Mouse (Mus musculus) embryonic facial prominence, embryonic 12.5 days (tissue): ENCODE data around the gene Tnnc1. TPM values are rescaled to one million over a fixed set of nuclear protein-coding genes. Genes with fewer than 3 reads are reported as not detected.

Experiments
- ATAC-seq: fragments of 200-750 bp; cut with Nextera tagmentation; 2 replicates; pipeline ENCODE4 v1.8.0; 2017; ENCODE audit not compliant: insufficient number of reproducible peaks, insufficient read depth, low FRiP score, low TSS enrichment
- H3K27ac ChIP-seq: fragments of 300-500 bp; sonication (generic); 2 replicates; pipeline ENCODE4 v1.5.1; 2016; ENCODE audit warnings: mild to moderate bottlenecking
- H3K27me3 ChIP-seq: fragments of 300-500 bp; sonication (generic); 2 replicates; pipeline ENCODE4 v1.6.1; 2016; ENCODE audit warnings: mild to moderate bottlenecking, moderate library complexity
- H3K36me3 ChIP-seq: fragments of 300-500 bp; sonication (generic); 2 replicates; pipeline ENCODE4 v1.6.1; 2016; ENCODE audit warnings: mild to moderate bottlenecking
- H3K4me1 ChIP-seq: fragments of 300-500 bp; sonication (generic); 2 replicates; pipeline ENCODE4 v1.6.1; 2016
- H3K4me2 ChIP-seq: fragments of 300-500 bp; sonication (generic); replicated peaks from 2 replicates; pipeline ENCODE4 v1.6.1; 2016; ENCODE audit warnings: mild to moderate bottlenecking, moderate library complexity
- H3K4me3 ChIP-seq: fragments of 300-500 bp; sonication (generic); 2 replicates; pipeline ENCODE4 v1.5.1; 2016; ENCODE audit warnings: mild to moderate bottlenecking
- H3K9ac ChIP-seq: fragments of 300-500 bp; sonication (generic); 2 replicates; pipeline ENCODE4 v1.6.1; 2016; ENCODE audit warnings: mild to moderate bottlenecking, moderate library complexity
- H3K9me3 ChIP-seq: fragments of 300-500 bp; sonication (generic); 2 replicates; pipeline ENCODE4 v1.6.1; 2016; ENCODE audit warnings: mild to moderate bottlenecking, moderate library complexity
- WGBS: fragments of 180-500 bp; shearing (Covaris S2); methylation state at CpG from one replicate; pipeline ENCODE4 v1.1.7; 2016; 5-methylcytosine and 5-hydroxymethylcytosine counted together
- polyA plus RNA-seq: library from polyadenylated mRNA; unstranded; fragments of >200 nt; fragmentation: Nextera tagmentation; extraction: Ambion mirVana; gene quantifications from 2 replicates; pipeline ENCODE4 v1.2.1, GENCODE M21; 2016

Tnnc1 gene
- polyA plus RNA-seq, 1 experiment from 2014 or later = 90.7 TPM

- H3K4me3 ChIP-seq = no peak within 1 kb of the TSS
- WGBS = 84% methylated on average over 2 of the region's 2 CpGs
- peak within 1 kb of the TSS; percentile 7; the same call in 1 of the 2 replicates for H3K4me2 ChIP-seq
- H3K27me3 ChIP-seq = no peaks in the 10 kb centered on the region
- H3K9me3 ChIP-seq = no peaks in the 10 kb centered on the region
- peaks cover 11% of the 10 kb centered on the region; the same call in 1 of the 2 replicates for H3K4me1 ChIP-seq
- H3K27ac ChIP-seq = peak within 1 kb of the TSS; percentile 37; the same call in 1 of the 2 replicates
- H3K36me3 ChIP-seq = no peaks in the 10 kb centered on the region
- ATAC-seq = no peak
- peak within 1 kb of the TSS; percentile 37; the same call in 1 of the 2 replicates for H3K9ac ChIP-seq
These were observed 8.7 kb downstream of the Tnnc1 start, which contains the start of gene Nisch for GRCm38 (mm10) chr14:31216846-31217245. Gene Nisch (minus strand): TSS chr14:31216946.

DNA sequence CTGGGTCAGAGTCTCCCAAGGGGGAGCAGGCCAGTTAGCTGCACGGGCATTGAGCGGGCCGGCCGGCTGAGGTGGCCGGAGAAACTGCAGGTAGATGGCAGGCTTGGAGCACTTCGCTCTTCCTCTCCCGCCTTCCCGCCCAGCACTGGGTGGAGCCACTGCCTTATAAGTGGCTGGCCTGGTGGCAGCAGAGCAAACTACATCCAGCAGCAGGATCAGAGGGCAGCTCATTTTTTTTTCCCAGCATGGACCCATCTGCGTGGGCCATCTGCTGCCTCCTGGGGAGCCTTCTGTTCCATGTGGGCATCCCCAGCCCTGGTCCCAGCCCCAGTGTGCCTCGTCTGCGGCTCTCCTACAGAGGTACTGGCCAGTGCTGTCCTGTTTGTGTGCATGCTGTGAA lies 9.6 kb downstream of the Tnnc1 start, which contains the start of gene Sema3g:
Gene Sema3g (plus strand): TSS at position 195 of the 400 bp plus-strand sequence.
- ATAC-seq = peak; percentile 57; the same call in 1 of the 2 replicates

DNA sequence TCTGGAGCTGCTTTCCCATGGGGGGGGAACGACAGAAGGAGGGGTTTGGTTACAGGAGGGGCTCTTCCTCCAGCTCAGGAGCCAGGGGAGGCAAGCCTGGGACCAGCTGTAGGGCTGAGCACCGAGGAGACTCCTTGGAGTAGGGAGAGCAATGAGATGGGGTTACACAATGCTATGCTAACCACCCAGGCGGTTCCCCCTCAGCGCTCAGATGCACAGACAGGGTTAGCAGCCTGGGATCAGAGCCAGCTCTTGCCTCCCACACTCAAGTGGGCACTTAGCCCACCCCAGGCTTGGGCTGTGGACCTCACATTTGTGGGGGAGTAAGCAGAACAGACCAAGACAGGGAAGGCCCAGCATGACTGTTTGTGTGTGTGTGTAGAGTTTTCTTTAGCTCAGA lies 18.9 kb downstream of the Tnnc1 start:
- peak overlapping the region; percentile 36; the same call in 1 of the 2 replicates for H3K27ac ChIP-seq
- WGBS = 71% methylated on average over 4 of the region's 4 CpGs

More for the DNA sequence above, 9.6 kb downstream of the Tnnc1 start, which contains the start of gene Sema3g:
- H3K9ac ChIP-seq = peak within 1 kb of the TSS; percentile 37; the same call in 1 of the 2 replicates
- H3K4me2 ChIP-seq = no peak within 1 kb of the TSS; the same call in 1 of the 2 replicates
- H3K4me3 ChIP-seq = no peak within 1 kb of the TSS
- H3K27ac ChIP-seq = no peak within 1 kb of the TSS
- 9% methylated on average over 11 of the region's 11 CpGs for WGBS
- no peaks in the 10 kb centered on the region for H3K9me3 ChIP-seq
- H3K4me1 ChIP-seq = peaks cover 11% of the 10 kb centered on the region; the same call in 1 of the 2 replicates
- H3K36me3 ChIP-seq = no peaks in the 10 kb centered on the region
- H3K27me3 ChIP-seq = no peaks in the 10 kb centered on the region

GRCm38 (mm10) chr14:31228234-31228633 lies 20.1 kb downstream of the Tnnc1 start:
- Histone ChIP-seq H3K27ac (no peak overlapping the region), H3K4me1 (0 out of 2 replicates have a peak, but pooled peaks cover 16% of the 10 kb centered on the region), H3K4me2 (no peak overlapping the region), H3K9ac (no peak overlapping the region), H3K27me3 (no peaks in the 10 kb centered on the region), H3K4me3 (no peak overlapping the region), H3K36me3 (no peaks in the 10 kb centered on the region), H3K9me3 (no peaks in the 10 kb centered on the region)
- 52% methylated on average over 6 of the region's 6 CpGs for whole genome bisulfite sequencing
- ATAC-seq = no peak

More for the DNA sequence above, 18.9 kb downstream of the Tnnc1 start:
- H3K9ac ChIP-seq = no peak overlapping the region
- no peak overlapping the region for H3K4me3 ChIP-seq
- no peak overlapping the region for H3K4me2 ChIP-seq
- H3K27me3 ChIP-seq = no peaks in the 10 kb centered on the region
- no peaks in the 10 kb centered on the region for H3K36me3 ChIP-seq
- H3K4me1 ChIP-seq = 0 out of 2 replicates have a peak, but pooled peaks cover 16% of the 10 kb centered on the region
- H3K9me3 ChIP-seq = no peaks in the 10 kb centered on the region
- 0 out of 2 replicates have a peak, but pooled peaks have one; percentile 31 for ATAC-seq

DNA sequence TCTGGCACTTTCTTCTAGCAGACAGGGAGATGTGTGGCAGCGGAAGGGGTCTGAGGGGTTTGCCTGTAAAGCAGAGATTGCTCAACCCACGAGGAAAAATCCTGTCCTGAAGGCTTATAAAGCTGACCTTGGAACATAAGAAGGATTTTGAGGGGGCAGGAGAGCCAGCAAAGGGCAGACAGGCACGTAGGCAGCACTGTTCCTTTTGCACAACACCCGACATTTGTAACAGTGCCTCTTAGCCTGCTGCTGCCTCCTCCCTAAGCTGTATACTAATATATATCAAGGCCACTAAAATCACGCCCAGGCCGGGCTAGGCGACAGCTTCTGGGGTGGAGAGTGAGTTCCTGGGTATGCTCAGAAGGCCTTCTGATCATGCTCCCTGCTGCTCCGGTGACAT lies 22.3 kb downstream of the Tnnc1 start:
- 65% methylated on average over 8 of the region's 8 CpGs for WGBS
- Histone ChIP-seq H3K4me2 (no peak overlapping the region), H3K36me3 (no peaks in the 10 kb centered on the region), H3K9ac (no peak overlapping the region), H3K9me3 (no peaks in the 10 kb centered on the region), H3K27ac (0 out of 2 replicates have a peak overlapping the region, but pooled peaks have one; percentile 8), H3K4me3 (no peak overlapping the region), H3K4me1 (0 out of 2 replicates have a peak, but pooled peaks cover 16% of the 10 kb centered on the region), H3K27me3 (no peaks in the 10 kb centered on the region)
- ATAC-seq = no peak

DNA sequence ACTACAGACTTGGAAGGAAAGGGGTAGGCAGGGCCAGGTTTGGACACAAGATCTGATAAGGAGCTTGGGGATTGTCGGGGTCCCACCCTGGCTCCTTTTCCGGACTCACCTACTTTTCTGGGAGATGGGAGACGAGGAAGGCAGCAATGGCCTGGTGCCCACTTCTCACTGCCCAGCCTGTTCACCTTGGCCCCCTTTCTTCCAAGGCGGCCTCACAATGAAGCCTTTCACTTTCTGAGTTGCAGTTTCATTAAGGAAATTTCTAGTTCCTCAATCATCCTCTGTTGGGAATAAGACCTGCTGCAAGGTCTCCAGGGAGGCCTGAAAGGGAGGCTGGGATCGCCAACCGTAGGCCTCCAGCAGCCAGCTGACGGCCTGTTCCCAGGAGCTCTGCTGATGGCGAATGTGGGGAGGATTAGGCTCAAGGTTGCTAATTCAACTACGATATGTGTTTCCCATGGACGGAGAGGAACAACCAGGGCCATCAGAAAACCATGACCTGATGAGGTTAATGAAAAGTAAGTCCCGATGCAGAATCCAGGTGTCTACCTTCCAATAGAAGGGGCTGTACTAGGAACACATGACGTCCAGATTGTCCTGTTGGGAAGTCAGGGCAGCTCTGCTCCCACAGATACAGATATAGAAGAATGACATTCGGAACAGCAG lies 24.4 kb downstream of the Tnnc1 start:
- no peak overlapping the region for H3K4me3 ChIP-seq
- 87% methylated on average over 13 of the region's 13 CpGs for WGBS
- no peaks in the 10 kb centered on the region for H3K27me3 ChIP-seq
- ATAC-seq = no peak
- no peak overlapping the region for H3K27ac ChIP-seq
- no peaks in the 10 kb centered on the region for H3K9me3 ChIP-seq
- H3K36me3 ChIP-seq = no peaks in the 10 kb centered on the region
- 0 out of 2 replicates have a peak, but pooled peaks cover 9% of the 10 kb centered on the region for H3K4me1 ChIP-seq
- no peak overlapping the region for H3K4me2 ChIP-seq
- no peak overlapping the region for H3K9ac ChIP-seq

GRCm38 (mm10) chr14:31233070-31233995 lies 25.2 kb downstream of the Tnnc1 start:
- no peak for ATAC-seq
- WGBS = 80% methylated on average over 14 of the region's 14 CpGs
- Histone ChIP-seq H3K27ac (no peak overlapping the region), H3K4me3 (no peak overlapping the region), H3K36me3 (no peaks in the 10 kb centered on the region), H3K4me1 (0 out of 2 replicates have a peak, but pooled peaks cover 9% of the 10 kb centered on the region), H3K9me3 (no peaks in the 10 kb centered on the region), H3K9ac (no peak overlapping the region), H3K27me3 (no peaks in the 10 kb centered on the region), H3K4me2 (no peak overlapping the region)

GRCm38 (mm10) chr14:31233996-31234591 lies 26.0 kb downstream of the Tnnc1 start:
- H3K36me3 ChIP-seq = no peaks in the 10 kb centered on the region
- ATAC-seq = no peak
- H3K4me1 ChIP-seq = 0 out of 2 replicates have a peak, but pooled peaks cover 7% of the 10 kb centered on the region
- H3K27ac ChIP-seq = no peak overlapping the region
- no peak overlapping the region for H3K9ac ChIP-seq
- H3K4me2 ChIP-seq = no peak overlapping the region
- WGBS = 23% methylated on average over 11 of the region's 11 CpGs
- H3K4me3 ChIP-seq = no peak overlapping the region
- no peaks in the 10 kb centered on the region for H3K9me3 ChIP-seq
- no peaks in the 10 kb centered on the region for H3K27me3 ChIP-seq

- H3K4me1 ChIP-seq = peaks cover 6% of the 10 kb centered on the region; the same call in 1 of the 2 replicates
- H3K27me3 ChIP-seq = no peaks in the 10 kb centered on the region
- ATAC-seq = no peak
- WGBS = 81% methylated on average over 7 of the region's 7 CpGs
- H3K9ac ChIP-seq = no peak overlapping the region
- no peak overlapping the region for H3K4me3 ChIP-seq
- no peak overlapping the region for H3K27ac ChIP-seq
- no peaks in the 10 kb centered on the region for H3K9me3 ChIP-seq
- no peaks in the 10 kb centered on the region for H3K36me3 ChIP-seq
- H3K4me2 ChIP-seq = no peak overlapping the region
These were observed 29.2 kb downstream of the Tnnc1 start for GRCm38 (mm10) chr14:31237101-31237882.

- Histone ChIP-seq H3K36me3 (no peaks in the 10 kb centered on the region), H3K4me3 (no peak overlapping the region), H3K27ac (0 out of 2 replicates have a peak overlapping the region, but pooled peaks have one; percentile 23), H3K27me3 (no peaks in the 10 kb centered on the region), H3K4me1 (peaks cover 6% of the 10 kb centered on the region; the same call in 1 of the 2 replicates), H3K4me2 (no peak overlapping the region), H3K9ac (no peak overlapping the region), H3K9me3 (no peaks in the 10 kb centered on the region)
- 26% methylated on average over 3 of the region's 3 CpGs for WGBS
- ATAC-seq = no peak
These were observed 32.4 kb downstream of the Tnnc1 start for GRCm38 (mm10) chr14:31240528-31240927.
